Mouse (Mus musculus) c-Kit-positive CD71-positive TER-119-positive erythroid progenitor cells, embryonic 14.5 days (primary cell): ENCODE measurements around the gene Zbtb16.

Experiments
- DNase-seq: peaks from one replicate; pipeline ENCODE4 v3.0.0-alpha.2; 2013; ENCODE audit warnings: low spot score

The Zbtb16 gene

DNA sequence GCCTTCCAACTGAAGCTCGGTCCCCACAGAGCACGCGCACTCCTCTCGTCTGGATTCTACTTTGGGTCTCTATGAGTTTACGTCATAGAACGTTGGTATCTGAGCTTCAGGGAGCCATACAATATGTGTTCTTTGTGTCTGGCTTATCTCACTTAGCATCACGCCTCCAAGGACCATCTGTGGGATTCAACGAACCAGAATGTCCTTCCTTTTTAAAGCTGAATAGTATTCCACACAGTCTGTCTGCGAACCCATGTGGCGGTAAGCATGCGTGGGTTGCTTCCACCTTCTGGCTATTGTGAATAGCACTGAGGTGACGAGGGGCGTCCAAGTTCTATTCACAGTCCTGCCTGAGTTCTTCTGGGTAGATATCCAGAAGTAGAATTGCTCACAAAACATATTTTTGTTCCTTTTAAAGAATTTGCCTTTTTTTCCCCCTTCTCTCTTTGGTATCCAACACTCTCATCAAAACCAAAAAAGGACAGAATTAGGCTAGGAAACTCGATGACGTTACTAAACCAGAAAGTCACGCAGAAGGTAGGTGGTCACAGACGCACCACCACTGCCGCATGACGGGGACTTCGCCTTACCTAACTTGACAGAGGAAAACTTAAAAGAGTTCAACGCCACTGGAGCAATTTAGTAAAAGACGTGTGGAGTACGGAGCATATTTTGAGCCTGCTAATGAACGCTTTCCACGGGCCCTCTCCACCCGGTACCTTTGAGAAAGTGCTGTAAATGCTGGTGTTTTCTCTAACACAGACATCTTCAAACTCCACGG lies 32.4 kb downstream of the Zbtb16 start:
- no peak for DNase-seq

DNA sequence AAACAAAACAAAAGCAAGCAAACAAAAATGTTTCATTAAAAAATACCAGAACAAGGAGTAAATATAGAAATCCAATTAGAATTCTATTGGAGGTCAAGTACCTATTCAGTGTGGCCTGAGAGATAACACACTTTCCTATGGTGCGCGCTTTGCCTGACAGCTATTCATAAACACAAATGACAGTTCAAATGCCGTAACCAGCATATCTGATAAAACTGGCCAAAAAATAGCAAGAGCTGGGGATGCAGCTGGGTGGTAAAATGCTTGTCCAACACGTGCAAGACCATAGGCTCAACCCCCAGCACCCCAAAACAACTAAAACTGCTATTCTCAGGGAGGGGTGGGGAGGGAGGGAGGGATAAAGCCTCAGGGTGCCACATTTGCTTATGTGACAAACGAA lies 33.6 kb downstream of the Zbtb16 start:
- no peak for DNase-seq

DNA sequence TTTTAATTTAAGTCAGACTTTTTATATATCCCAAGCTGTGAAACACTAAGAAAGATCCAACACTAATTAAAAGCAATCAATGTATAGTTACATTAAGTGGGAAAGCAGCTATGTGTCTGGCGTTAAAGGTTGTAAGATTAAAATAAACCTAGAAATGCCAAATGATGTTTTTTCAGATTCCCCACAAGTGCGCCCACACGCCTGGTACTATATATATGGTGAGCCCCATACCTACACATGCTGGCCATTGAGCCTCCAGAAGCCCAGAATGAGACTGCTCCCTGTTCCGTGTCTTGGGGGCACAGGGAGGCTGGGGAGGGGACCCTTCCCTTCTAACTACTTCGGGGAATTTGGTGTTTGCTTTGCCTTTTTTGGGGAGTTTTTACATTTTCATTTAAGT lies 34.7 kb downstream of the Zbtb16 start:
- DNase-seq: no peak

DNA sequence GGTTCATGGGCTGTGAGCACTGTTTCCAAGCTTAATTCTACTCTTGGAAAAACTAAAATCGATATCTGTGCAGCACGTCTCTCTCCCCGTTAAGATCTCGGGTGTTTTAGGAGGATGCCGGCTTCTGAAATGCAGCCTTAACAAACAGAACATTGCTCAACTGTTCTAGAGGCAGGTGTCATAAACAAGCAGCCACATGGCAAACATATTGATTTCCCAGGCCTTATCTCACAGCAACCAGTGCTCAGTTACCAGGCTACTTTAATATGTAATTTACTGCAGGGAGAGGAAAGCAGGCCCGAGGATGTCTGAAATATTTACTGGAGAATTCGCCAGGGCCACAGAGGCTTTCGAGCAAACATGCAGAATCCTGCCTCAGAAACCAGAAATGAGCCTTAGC lies 35.4 kb downstream of the Zbtb16 start:
- DNase-seq: no peak

DNA sequence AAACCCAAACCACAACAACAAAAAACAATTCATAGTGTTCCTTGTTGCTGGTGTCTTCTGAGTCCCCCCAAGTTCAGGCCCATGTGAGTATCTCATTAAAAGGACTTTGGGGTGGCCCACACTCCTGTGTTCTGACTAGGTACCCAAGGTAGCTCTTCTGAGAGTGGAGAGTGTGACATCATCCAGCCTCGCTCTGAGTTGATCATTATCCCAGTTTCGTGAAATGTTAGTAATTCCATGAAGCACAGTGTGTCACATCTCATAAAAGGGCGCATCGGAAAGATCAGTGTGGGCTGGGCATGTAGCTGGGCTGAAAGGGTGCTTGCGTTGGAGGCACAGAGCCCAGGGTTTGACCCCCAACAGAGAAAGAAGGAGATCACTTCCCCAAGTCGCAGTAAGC lies 38.0 kb downstream of the Zbtb16 start:
- no peak for DNase-seq

DNA sequence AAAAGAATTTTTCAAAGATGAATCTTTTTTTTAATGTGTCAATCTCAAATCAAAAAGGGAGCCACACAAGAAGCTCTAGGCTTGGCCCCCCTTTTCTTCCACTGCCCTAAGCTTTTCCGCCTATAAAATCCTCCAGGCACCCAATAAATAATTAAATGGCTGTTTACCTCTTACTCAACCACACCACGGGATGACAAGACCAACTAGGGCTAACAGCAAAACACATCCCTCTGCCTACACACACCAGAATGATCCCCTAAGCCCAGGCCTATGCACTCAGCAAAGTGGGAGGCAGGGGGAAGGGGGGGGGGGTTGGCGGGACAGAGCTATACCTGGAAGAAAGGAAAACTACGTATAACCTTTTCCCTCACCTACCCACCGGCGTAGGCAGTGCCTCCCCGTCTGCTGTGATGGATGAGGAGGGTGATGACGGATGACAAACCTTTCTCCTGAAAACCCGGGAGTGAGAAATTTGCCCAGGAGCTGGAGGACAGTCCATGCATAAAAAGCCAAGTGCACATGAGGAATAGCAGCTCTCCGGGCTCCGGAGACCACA lies 39.7 kb downstream of the Zbtb16 start:
- DNase-seq: no peak

DNA sequence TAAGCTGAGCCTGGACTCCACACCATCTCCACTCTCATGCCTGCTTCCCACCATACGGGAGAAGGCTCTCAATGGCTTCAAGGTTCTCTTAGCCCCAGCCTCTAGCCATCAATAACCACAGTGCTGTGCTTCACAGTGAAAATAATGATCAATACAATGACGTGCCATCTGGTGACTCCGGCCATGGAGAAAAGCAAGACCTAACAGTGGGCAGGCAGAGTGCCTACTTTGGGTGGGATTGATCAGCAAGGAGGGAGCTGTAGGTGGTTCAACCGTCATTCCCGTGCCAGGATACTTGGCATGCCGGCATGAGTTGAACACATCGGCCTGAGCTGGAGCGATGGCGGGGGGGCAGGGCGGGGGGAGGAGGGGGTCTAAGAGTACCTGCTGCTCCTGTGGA lies 40.3 kb downstream of the Zbtb16 start:
- DNase-seq: no peak

DNA sequence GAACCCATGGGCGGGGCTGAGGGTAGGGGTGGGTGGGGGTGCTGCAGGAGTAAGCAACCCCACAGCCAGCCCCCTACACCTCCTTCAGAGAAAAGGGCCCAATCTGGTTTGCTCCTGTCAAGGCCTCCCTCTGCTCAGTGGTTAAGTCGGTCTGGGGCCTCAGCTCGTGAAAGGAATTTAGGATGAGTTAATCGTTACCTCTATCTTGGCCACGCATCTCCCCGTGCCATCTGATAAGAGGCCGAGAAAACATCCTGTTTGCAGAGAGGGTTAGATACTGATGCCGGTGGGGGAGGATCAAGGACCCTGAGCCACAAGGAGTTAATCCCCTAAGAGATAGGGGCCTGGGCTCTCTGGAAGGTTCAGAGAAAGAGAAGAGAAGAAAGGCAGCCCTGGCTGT lies 40.9 kb downstream of the Zbtb16 start:
- no peak for DNase-seq

DNA sequence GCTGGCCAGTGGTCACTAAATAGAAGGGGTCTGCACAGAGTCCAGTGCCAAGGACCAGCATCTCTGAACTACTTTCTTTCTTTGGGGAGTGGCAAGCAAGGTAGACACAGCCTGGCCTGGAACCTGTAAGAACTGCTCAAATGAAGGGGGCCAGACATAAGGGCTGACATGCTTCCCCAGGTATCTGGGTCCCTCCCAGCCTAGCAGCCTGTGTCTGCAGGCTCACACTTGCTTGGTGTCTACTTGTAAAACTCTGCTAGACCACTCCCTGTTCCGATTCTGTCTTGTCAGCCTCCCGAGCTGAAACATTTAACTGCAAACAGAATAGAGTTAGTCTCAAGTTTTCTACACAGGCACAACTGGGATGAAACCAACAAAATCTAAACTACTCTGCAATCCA lies 41.6 kb downstream of the Zbtb16 start:
- no peak for DNase-seq

DNA sequence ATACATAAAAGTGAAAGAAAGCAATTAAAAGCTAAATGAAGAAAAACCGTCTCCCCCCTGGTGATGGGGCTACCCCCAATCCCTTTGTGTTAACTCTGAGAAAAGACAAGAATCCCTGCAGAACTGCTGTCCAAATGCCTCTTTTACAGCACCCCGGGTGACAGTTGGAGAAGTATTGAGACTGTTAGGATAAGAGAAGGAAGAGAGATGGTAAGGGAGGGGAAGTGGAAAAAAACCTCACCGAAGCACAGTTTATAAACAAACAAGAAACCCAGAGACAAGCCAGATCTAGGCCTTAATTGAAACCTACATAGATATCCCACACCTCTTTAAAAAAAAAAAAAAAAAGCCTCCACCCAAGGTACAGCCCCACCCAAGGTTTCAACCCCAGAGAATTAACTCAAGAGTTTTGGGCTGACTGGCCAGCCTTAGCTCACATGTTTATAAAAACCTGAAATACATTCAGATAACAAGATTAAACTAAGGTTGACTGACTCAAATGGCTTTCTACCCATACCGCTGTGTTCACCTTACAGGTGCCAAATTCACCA lies 42.3 kb downstream of the Zbtb16 start:
- DNase-seq: no peak

DNA sequence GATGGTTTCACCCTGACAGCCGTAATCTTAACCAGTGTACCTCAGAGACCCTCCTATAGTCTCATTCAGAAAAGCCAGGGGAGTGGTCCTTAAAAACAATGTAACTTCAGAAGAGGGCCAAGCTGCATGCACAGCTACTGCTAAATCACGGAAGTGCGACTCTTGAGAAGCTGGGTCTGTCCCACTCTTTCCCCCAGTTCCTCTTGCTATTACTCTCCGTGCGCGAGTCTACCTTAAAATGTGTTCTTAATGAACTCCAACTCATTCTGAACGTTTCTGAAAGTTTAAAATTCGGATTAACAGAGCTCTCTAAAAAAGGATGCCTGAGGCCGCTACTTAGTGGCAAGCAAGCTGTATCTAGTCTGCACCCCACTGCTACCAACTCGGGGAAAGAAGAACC lies 45.4 kb downstream of the Zbtb16 start:
- no peak for DNase-seq

DNA sequence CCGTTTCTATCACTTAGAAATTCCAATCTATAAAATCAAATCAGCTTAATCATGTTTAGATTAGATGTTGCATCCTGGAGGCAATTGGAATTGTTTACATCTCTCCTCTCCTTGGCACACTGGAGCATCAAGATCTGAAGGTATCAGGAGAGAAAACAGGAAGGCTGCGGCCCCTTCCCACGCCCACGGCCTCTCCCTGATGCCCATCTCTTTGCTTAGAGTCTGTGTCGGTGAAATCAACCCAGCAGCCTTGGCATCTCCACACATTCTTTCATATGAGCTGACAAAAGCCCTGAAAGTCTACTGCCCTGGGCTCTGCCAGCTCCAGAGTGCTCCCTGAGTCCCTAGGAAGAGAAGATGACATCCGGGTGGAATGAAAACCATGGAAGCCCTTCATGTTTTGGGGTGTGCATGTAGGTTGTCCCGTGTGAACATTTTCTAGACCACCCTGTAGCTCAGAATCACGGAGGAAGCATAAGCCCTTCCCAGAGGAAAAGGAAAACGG lies 48.1 kb downstream of the Zbtb16 start:
- DNase-seq: no peak

DNA sequence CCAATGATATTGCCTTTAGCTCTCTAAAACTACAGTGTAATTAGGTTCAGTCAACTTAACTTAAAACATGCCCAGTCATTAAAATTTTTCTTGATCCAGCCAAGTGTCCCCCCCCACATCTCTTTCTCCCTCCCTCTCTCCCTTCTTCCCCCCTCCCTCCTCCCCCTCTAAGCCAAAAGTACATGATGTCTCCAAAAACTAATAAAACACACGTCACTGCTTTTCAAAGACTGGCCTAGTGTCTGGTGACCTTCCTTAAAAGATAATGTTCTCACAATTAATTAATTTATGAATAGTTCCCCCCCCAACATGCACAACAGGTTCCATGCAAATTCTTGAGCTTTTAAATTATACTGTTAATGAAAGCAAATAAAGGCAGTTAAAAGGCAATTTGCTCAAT lies 48.7 kb downstream of the Zbtb16 start:
- DNase-seq: no peak

DNA sequence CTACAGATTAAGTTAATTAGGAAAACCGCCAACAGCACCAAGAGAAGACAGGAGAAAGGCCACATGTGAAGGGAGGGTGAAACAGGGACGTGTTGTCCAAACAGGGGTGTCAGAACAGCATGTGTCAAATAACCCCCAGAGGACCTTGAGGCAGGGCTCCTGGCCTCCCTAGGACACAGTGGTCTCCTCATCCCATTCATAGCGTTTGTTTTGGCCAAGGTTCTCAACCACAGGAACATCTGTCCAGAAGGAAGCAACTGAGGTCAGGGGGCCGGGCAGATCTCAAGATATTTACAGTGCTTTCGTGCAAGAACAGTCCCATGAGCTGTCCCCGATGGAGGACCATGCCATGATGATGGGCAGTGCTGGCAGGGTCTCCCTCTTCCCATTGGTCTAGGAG lies 49.2 kb downstream of the Zbtb16 start:
- no peak for DNase-seq

DNA sequence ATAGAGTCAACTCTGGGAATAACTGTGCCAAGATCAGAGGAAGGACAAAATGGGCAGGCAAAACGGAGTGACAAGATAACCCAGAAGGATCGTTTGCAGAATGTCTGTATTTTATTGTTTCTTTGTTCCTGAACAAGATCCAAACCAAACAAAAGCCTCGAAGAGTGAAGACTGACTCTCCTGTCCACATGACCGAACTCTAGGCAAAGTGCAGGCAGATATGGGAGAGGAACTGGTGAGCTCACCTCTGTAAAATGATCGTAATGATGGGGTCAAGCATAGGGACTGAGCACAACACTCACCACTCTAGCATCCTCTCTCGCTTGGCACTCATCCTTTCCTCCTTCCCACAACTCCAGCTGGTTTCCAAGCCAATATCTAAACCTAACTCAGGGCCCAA lies 51.1 kb downstream of the Zbtb16 start:
- no peak for DNase-seq

DNA sequence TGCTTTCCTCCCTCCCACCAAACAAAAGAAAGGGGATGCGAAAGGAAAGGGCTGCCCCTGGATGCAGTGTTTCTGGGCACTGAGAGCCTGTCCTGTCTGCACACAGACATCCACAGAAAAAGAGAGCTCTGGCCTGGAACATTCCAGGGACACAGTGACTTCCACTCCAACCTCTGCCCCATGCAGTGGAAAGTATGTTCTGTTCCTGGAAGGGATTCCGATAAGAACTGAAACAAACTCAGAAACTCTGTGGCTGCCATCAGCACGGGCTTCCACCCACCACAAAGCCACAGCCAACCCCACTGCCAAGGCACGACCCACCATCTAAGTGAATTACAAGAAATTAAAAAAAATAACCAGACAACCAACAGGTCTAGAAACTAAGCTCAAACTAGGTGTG lies 52.7 kb downstream of the Zbtb16 start:
- DNase-seq: no peak

DNA sequence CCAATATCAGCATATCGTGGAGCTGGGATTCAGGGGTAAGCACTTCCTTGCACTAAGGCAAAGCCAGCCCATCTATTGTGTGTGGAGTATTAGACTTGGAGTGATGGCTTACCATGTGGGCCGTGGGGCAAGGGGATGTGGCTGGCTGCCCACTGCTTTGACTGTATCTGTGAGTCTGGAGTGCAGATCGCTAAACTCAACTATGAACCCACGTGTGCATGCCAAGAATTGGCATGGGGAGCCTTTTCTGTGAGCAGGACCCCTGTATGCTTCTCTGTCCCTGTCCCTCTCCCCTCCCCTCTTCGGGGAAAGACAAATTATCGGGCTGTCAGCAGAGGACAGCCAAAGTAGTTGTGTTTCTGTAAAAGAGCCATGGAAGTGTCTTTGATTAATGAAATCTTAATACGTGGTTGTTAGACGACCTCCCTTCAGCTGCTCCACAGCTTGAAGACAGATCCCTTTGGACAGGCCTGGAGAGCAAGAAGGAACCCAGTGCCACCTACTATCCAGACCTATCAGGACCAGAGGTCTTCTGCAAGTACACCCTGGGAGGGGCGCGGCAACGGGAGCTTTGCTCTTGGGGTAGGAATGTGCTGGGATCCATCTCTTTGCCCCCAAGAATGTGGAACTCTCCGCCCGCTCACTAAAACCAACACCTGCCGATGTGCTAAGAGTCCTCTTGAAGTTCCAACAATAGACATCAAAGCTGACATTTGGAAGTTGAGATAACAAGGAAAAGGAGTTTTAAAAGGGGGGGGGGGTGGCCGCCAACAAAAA lies 53.5 kb downstream of the Zbtb16 start:
- DNase-seq: no peak

DNA sequence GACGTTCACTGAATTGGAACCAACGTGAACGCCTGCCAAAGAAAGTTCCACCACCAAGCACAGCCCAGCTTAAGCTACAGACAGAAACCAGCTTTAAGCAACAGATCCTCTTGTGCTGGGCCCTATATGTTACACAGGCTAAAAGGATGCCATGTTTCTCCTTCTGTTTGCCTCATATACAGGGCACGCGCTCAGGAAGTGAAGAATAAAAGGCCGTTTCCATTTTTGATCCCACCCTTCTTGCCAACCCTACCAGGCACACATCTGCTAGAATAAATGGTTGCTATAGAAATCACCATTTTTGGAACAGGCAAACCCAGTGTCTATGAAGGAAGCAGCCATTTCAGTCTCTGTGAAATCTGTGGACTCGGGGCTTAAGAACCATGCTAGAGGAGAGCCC lies 59.8 kb downstream of the Zbtb16 start:
- DNase-seq: no peak

DNA sequence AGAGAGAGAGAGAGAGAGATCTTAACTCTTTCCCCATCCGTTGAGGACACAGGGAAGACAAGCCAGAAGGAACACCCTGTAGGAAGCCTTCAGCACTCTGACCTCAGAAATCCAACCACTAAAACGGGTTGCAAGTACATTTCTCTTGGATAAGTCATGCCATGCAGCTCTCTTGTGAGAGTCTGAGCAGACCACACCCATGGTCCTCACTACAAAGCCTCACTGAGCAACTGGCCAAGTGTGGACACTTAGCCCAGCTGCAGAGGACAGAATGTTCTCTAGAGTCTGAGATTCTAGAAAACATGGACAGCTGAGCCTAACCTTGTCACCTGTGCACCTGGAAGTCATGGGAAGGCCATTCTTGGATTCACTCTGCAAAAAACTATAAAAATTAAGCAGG lies 60.5 kb downstream of the Zbtb16 start:
- DNase-seq: no peak

DNA sequence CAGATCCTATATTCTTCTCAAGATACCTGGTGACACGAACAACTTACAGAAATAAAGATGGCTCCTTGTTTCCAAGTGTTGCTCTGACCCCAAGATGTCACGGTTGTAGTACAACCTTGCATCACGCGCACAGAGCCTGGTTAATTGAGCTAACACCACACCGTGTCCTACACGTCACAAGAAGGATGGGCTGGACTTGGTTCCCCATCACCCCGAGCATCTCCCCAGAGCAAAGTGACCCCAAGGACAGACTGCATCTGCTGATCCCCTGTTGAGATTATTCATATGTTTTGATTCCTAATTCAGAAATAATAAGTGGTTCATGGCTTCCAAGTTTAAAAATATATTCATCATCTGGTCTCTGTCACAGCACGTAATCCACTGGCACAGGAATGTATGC lies 62.3 kb downstream of the Zbtb16 start:
- no peak for DNase-seq

DNA sequence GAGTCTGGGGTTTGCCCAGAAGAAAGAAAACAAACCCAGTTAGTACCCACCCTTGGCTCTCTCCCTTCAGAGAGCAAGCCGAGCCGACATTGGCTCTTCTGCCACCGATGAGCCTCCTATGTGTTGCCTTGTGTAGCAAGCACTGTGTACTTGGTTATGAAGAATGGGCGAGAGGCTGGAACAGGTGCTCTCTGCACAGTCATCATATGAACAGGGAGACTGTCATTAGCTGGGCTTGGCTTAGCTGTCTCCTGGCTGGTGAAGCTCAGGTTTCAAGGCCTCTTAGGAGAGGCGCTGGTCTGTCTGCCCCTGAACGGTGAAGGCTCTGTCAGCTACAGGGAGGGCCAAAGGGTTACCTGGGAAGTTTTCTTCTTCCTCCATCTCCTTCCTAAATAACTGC lies 62.9 kb downstream of the Zbtb16 start:
- no peak for DNase-seq

DNA sequence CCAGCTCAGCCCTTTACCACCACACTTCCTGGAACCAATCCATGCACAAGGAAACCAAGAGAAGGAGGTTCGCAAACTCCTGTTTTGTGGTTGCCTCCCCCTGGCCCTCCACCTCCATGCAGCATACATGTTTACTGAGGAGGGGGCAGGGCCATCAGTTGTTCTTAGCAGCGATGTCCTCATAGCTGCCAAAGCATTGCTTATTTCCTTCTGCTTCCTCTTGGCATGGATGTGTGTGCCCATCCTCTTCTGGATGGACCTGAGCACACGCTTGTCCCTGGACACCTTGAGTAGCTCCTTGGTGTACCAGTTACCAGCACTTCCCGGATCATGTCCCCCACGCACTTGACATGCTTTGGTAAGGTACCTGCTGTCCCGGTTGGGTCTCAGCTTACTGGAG lies 64.5 kb downstream of the Zbtb16 start:
- DNase-seq: no peak

DNA sequence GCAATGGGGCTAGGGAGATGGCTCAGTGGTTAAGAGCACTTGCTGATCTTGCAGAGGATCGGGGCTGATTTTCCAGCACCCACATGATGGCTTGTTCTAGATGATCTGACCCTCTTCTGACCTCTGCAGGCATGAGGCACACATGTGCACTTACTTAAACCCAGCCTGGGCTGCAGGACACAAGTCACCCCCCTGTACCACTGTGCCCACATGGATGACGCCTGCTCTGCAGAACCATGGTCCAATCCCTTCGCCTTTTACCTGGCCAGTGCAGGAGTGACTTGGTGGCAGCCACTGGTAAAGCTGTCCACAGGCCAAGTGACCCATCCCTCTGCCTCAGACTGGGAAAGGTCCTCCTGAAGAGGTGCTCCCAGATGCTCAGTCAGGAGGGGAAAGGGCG lies 67.1 kb downstream of the Zbtb16 start:
- no peak for DNase-seq
